Mouse (Mus musculus) skeletal muscle tissue, postnatal 0 days (tissue): Measurements from ENCODE around the gene Stk36. TPM values are rescaled to one million over a fixed set of nuclear protein-coding genes. Genes with fewer than 3 reads are reported as not detected.

Experiments
- microRNA-seq, 2 experiments: library from miRNA; unstranded; fragments of <30 nt; microRNA quantifications; one replicate each; pipeline ENCODE4; 2016
- polyA plus RNA-seq: library from polyadenylated mRNA; unstranded; fragments of >200 nt; fragmentation: Nextera tagmentation; extraction: Ambion mirVana; gene quantifications from 2 replicates; pipeline ENCODE4 v1.2.1, GENCODE M21; 2015

The Stk36 gene
- 1.6 and 1.7 TPM in 2 replicates for polyA plus RNA-seq

DNA sequence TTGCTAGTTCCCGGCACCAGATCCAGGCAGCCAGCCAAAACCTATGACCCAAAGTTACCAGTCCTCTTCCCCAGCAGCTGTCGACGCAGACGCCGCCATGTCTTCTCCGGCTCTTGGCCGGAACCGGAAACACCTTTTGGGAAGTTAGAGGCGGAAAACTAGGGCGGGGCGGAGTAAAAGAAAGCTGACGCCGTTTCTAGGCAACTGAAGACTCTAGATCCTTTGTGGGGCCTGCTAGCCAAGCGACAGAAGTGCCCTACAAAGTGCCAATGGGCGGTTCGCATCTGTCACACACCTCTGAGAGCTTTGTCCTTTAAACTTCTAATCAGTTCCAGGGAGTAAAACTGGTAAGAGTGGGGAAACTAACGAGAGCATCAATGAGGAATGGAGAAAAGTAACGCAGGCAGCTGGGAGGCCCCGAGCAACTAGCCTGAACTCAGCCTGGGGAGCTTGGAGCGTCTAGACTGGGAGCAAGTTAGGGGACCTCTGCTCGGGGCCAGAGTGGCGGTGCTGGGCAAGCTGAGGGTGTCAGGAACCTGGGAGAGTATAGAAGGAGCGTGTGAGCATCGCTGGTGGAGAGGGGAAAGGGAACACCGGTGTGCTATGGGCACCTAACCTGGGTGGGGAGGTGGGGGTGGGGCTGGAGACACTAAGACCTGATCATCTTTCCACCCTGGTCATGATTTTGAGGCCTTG is at the start of gene Stk36, which contains the start of gene Rnf25:
Gene Stk36 (plus strand): TSS at position 179 of the 696 bp plus-strand sequence.
Gene Rnf25 (minus strand): TSS at position 131 of the 696 bp plus-strand sequence.

DNA sequence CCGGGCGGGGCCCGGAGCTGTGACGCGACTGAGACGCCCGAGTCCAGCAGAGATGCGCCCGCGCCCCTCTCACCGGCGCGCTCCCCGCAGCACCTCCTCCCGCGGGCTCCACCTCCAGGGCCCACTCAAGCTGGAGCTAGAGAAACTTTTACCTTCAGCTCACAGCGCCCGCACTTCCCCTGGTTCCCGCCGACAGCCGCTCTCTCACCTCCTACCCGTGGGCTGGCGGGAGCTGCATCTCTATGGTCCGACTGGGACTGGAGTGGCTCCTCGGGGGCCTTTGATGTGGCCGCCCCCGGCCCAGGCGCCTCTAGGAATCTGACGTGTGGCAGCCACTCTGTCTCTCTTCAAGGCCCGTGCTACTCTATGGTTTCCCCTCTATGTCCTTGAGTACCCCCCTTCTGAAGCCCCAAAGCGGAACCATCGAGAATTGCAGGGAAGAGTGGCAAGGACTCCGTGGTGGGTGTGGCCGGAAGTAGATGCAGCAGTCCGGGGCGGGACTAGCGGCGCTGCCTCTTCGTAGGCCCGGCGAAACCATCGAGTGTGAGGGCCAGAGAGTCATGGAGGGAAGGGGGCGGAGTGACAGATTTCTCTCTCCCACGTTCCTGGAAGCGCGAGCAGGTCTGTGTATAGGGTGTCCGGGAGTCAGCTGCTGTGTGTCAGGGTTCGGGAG is 13.3 kb upstream of the Stk36 start, which contains the start of the genes Zfp142 and Bcs1l:
Gene Zfp142 (minus strand): TSS at position 474 of the 673 bp plus-strand sequence.
Gene Bcs1l (plus strand): TSS at position 517 of the 673 bp plus-strand sequence.

DNA sequence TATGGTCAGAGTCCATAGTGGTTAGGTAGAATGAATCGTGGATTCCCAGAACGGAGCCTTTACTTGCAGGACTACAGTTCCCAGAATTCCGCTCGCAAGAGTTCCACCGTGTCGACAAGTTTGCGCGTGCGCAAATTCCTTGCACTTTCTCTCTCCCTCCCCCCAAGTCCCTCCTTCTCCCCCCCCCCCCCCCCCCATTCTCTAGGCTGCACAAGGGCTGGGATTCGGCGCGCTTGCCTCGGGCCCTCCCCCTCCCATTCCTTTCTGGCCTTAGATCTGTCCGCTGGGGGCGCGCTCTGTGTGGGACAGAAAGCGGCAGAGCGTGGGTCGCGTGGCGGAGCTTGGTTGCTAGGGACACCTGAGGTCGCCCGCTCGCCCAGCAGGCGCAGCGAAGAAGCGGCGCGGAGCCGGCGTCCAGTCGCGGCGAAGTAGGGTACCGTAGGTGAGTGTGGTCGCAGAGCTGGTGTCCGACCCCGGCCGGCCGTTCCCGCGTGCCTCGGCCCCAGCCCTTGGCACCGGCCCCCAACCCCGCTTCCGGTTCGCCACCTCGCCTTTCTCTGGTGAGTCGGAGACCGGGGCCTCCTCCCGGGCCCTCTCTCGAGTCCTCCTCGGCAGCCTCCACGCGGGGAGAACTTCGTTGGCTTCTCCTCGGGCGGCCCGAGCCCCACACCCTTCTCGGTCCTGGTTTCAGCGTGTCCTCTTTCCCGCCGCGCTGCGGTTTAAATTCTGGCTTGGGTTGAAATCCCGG is 60.4 kb downstream of the Stk36 start, which contains the start of gene Ttll4:
Gene Ttll4 (plus strand): TSS at position 298 of the 748 bp plus-strand sequence.

Small RNAs within 50 kb of the gene (microRNA-seq; reads per million reads assigned to microRNA genes)
- gene Gm25035, result 0 reads per million in 2 experiments

Other genes with a start within 250 kb of the Stk36 start
- 0.60 and 0.67 TPM in 2 replicates for gene Catip, start 239.3 kb upstream of the Stk36 start, polyA plus RNA-seq
- 2.5 and 4.1 TPM in 2 replicates for gene Slc11a1, start 226.2 kb upstream of the Stk36 start, polyA plus RNA-seq
- gene Ctdsp1, start 209.9 kb upstream of the Stk36 start, polyA plus RNA-seq, result 45.5 and 48.2 TPM in 2 replicates
- 0.11 and 0.13 TPM in 2 replicates for gene Vil1, start 192.1 kb upstream of the Stk36 start, polyA plus RNA-seq
- gene Cnot9, start 95.4 kb upstream of the Stk36 start, polyA plus RNA-seq, result 25.0 and 28.0 TPM in 2 replicates
- gene Plcd4, start 58.6 kb upstream of the Stk36 start, polyA plus RNA-seq, result 21.4 and 22.1 TPM in 2 replicates
- gene Usp37, start 57.2 kb upstream of the Stk36 start, polyA plus RNA-seq, result 8.8 and 10.1 TPM in 2 replicates
- gene Zfp142, start 13.2 kb upstream of the Stk36 start, polyA plus RNA-seq, result 3.0 and 3.2 TPM in 2 replicates
- 12.1 and 12.8 TPM in 2 replicates for gene Bcs1l, start 13.2 kb upstream of the Stk36 start, polyA plus RNA-seq
- gene Rnf25, start within 50 bp of the Stk36 start, polyA plus RNA-seq, result 18.9 and 22.0 TPM in 2 replicates
- 2.2 and 2.9 TPM in 2 replicates for gene Ttll4, start 60.3 kb downstream of the Stk36 start, polyA plus RNA-seq
- gene Cyp27a1, start 112.1 kb downstream of the Stk36 start, polyA plus RNA-seq, result 13.5 and 16.0 TPM in 2 replicates
- gene Prkag3, start 147.8 kb downstream of the Stk36 start, polyA plus RNA-seq, result 17.7 and 18.8 TPM in 2 replicates
- 1.1 and 2.8 TPM in 2 replicates for gene Wnt6, start 170.4 kb downstream of the Stk36 start, polyA plus RNA-seq
- 0.09 and 0.33 TPM in 2 replicates for gene Wnt10a, start 190.1 kb downstream of the Stk36 start, polyA plus RNA-seq